Mouse (Mus musculus) heart, postnatal 25 days (tissue): ENCODE data around the gene Phex. TPM values are rescaled to one million over a fixed set of nuclear protein-coding genes. Genes with fewer than 3 reads are reported as not detected.

Source experiments
- DNase-seq: peaks from one replicate; pipeline ENCODE4 v3.0.0; 2022; ENCODE audit warnings: low spot score
- intact Hi-C: fragments of 180-260 bp; cut with DNase I; formaldehyde crosslinking; loops from one replicate; pipeline ENCODE4 v1.15.1; 2025
- total RNA-seq, 2 experiments: library from RNA; stranded (reverse); gene quantifications; 2 replicates each; pipeline ENCODE4 v1.2.3; 2021

Phex gene
- total RNA-seq, 2 experiments from 2014 or later = 0.06 TPM; not detected in 1

DNA sequence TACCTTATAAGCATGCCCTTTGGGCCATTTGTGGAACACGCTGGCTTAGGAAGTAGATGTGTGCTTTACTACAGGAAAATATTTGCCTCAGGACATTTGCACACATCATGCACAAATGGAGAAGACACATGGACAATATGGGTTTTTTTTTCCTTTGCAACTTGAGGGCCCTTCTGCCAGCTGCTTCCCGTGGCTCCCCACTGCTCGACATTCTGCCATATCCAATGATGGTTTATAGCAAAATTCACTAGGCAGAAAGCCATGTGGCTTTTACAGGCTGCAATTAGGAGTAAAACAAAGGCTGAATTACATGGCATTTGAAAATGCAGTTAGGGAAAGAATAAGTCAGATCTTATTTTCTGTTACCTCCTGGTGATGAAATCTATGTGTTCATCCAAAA, 104.8 kb downstream of the Phex start:
- intact Hi-C loops = no loop called here

GRCm38 (mm10) chrX:157308171-157308570, 106.9 kb downstream of the Phex start:
- intact Hi-C loops = loop anchor here (10.0 kb wide), 1 partner anchor 1663 kb away; no protein-coding TSS in a partner anchor
- no peak for DNase-seq

More for the DNA sequence above, 104.8 kb downstream of the Phex start:
- DNase-seq = no peak

GRCm38 (mm10) chrX:157307411-157307810, 107.7 kb downstream of the Phex start:
- intact Hi-C loops = loop anchor here (2.0 to 10.0 kb wide), 2 partner anchors 395 to 1663 kb away; no protein-coding TSS in a partner anchor
- DNase-seq = no peak

DNA sequence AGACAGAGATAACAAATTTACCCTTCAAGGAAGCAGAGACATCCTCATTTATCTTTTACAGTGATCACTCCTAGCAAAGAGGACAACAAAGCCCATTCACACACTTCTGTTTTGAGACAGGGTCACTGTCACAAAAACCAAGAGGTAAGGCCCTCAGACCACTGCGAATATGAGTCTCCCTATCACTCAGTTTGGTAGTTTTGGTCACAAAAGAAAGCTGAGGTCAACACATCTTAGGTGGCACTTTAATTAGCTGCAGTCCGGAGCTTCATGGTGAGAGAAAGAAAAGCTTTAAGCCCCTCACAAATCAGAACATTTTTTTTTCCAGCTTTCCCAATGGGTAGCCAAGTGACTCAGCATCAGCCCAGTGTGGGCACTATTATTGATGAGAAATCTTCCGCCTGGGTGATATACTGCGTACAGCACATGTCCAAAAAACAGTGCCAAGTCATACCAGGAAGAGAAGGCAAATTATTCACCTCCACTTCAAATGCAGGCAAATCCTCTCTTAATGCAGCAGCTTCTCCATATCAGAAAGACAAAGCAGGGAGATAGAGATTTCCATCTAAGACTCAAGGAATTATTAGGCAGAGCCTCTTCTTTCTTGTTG, 108.2 kb downstream of the Phex start:
- DNase-seq = no peak
- intact Hi-C loops = loop anchor here (2.0 to 10.0 kb wide), 2 partner anchors 394 to 1662 kb away; no protein-coding TSS in a partner anchor

GRCm38 (mm10) chrX:157305852-157306232, 109.3 kb downstream of the Phex start:
- intact Hi-C loops = loop anchor here (2.0 to 10.0 kb wide), 2 partner anchors 393 to 1661 kb away; no protein-coding TSS in a partner anchor
- no peak for DNase-seq

GRCm38 (mm10) chrX:157305193-157305851, 109.8 kb downstream of the Phex start:
- intact Hi-C loops = loop anchor here (10.0 kb wide), 1 partner anchor 1661 kb away; no protein-coding TSS in a partner anchor
- DNase-seq = no peak

DNA sequence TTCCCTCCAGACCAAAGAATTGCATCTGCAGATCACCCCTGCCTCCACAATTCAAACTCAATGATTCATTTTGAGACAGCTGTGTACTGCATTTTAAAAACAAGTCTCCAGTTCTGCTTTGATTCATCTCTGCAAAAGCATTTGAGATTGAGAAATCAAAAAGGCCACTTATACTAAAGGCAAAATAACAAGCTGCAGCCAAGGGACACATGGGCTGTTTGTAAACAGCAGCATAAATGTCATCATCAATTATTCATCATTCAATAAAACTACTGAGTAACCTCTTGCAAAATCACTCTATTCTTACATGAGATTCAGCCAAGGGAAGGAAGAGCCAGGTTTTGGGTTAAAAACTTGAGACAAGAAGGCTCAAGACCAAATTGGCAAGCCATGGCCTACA, 122.7 kb downstream of the Phex start:
- intact Hi-C loops = no loop called here
- no peak for DNase-seq

- no peak for DNase-seq
- intact Hi-C loops = no loop called here
Measured at GRCm38 (mm10) chrX:157276581-157276980, 138.5 kb downstream of the Phex start.

DNA sequence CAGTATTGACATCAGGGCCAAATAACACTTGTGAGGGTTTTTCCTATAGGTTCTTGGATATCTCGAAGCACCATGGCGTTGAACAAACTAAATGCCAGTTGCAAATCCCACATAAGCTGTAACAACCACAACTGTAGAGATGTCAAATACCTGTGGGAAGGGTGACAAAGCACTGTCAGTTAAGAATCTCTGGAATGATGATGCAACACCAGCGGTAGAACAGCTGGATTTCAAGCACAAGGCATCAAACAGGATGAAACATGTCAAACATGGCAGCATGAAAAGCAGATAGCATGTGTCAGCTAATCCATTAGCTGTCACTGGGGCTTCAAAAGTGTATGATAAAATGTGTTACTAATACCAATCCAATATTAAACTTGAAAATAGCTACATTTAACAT, 141.8 kb downstream of the Phex start:
- intact Hi-C loops = no loop called here
- no peak for DNase-seq

DNA sequence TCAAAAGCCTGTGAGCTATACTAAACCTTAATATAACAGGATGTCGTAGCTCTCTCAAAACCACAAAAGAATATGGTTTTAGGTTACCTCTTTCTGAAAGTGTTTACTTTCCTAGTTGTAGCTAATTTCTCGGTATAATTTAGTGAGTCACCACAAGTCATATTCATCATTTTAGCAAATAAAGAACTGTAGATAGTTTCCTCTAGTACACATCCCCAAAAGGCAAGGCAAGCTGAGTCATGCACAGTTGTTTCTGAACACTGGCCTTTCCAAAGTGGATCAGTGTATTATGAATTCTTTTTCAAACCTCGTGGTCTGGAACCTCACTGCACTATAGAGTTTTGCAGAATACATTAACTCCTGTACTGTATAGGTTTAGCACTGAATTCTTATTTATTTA, 143.5 kb downstream of the Phex start:
- DNase-seq = no peak
- intact Hi-C loops = no loop called here

- intact Hi-C loops = no loop called here
- DNase-seq = no peak
Measured at GRCm38 (mm10) chrX:157269726-157270305, 145.3 kb downstream of the Phex start.

DNA sequence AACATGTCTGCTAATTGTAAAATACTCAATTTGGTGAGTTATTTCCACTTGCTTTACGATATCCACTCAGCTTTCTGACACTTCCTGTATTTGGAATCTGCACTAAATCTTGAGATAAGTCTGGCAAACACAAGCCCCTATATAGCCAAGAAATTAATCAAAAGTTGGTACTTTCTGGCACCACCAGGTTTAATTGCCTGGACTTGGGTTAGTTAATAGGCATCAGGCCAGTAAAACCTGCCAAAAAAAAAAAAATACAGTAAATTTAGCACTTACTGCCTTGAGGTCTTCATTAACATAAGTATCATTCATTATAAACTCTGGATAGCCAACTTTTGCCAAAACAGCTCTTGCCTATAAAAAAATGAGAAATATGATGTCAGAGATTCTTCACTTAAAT, 147.0 kb downstream of the Phex start:
- intact Hi-C loops = no loop called here

DNA sequence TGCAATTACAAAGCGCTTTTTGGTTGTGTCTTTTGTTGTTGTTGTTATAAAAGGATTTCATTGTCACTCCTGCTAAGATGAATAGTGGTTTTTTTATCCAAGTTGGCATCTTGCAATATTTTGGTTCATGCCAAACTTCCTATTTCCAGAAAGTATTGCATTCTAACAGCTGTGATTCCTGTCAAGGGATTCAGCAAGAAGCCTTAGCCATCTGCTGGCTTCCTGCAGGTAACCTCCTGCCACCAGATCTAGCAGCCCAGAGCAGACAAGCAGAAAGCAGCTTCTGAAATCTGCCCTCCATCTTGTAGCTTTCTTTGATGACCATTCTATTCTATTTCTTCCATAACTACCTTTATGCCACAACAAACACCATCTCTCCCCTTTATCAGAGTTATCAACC, 212.4 kb downstream of the Phex start:
- no peak for DNase-seq
- intact Hi-C loops = no loop called here

More for the DNA sequence above, 147.0 kb downstream of the Phex start:
- no peak for DNase-seq

- intact Hi-C loops = no loop called here
- no peak for DNase-seq
Measured at GRCm38 (mm10) chrX:157184167-157184566, 230.9 kb downstream of the Phex start.

DNA sequence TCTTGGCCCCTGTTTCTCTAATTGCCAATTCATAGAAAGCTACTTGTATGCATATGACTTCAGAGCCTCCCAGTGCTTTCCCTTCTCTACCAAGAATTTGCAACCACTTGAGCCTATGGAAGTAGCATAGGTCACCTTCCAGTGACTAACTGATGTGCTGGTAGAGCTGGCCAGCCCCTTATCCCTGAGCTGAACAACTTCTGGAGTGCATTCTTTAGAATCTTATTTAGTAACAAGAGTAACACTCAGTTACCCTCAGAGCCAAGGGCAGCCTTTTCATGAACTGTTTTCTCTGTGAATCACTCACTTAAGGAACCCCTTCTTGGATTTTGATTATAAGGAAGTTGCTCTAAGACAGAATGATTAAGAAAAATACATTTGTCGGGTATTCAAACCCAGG, 234.3 kb downstream of the Phex start:
- intact Hi-C loops = no loop called here
- no peak for DNase-seq

DNA sequence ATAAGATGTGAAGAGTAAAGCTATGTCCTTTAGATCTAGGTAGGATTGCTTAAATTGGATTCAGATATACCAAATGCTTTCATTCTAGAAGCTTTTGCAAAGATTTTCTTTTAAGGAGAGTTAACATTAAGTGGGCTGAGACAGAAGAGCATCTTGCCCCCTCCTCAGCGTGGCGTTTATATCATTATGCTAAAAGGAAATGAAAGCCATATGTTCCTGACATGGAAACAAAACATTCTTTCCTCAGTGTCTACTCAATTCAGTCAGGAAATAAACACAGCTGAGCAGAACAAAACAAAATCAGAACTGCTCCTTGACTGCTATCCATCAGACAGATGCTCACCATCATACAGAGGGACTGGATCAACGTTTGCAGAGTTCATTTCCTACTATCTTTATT, 251.0 kb downstream of the Phex start:
- DNase-seq = no peak
- intact Hi-C loops = no loop called here

DNA sequence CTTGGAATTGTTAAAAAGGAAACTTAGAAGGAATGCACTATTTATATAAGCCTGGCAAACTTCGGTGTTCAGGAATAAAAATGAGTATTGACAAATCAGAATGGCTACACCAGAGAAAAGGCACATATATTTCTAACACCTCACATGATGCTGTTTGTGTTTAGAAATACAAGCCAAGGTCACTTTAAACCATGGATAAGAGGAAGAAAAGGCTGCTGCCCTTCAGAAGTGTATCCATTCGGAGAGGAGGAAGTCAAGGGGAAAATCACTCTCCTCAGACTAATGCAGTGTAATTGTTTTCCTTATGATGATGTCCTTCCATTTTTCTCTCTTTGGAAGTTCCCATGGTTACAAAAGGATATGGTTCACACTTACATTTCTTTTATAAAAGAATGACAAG, 251.7 kb downstream of the Phex start:
- intact Hi-C loops = no loop called here
- DNase-seq = no peak

GRCm38 (mm10) chrX:157144675-157145074, 270.4 kb downstream of the Phex start:
- intact Hi-C loops = no loop called here
- DNase-seq = no peak

DNA sequence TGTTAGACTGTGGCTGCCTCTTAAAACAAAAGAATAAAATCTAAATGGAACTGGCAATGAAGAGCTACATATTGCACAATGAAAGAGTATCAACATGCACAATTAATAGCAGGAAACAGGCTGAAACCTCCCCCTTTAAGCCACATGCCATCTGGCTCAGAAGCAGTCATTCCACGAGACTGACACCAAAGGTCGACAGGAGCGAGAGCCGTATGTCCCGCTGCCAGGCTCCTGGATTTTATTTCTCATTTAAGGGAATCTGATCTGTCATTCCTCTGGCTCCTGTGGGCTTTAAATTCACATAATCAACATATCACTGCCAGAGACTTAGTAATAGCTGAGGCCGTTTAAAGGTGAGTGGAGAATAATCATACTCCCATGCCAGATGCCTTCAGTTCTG, 275.5 kb downstream of the Phex start:
- no peak for DNase-seq
- intact Hi-C loops = no loop called here
